Mouse (Mus musculus) kidney, postnatal 25 days (tissue): ENCODE results near the gene Gm26620.

Source experiments
- DNase-seq, 2 experiments: peaks; one replicate each; pipeline ENCODE4 v3.0.0; 2021; ENCODE audit warnings: mixed read lengths in 2 of 2

Gene Gm26620

GRCm38 (mm10) chr1:170884978-170885561 is at the start of gene Gm26620, which contains the start of gene Dusp12:
Gene Gm26620, plus strand, starts transcription at chr1:170885065.
Gene Dusp12, minus strand, starts transcription at chr1:170885540.
- peak; percentile 86 to 93 for DNase-seq

- DNase-seq, result no peak
Observed at GRCm38 (mm10) chr1:170839685-170840084, 45.2 kb upstream of the Gm26620 start.

GRCm38 (mm10) chr1:170844380-170844779 is 40.5 kb upstream of the Gm26620 start:
- peak in 1 of 2 experiments; percentile 5 for DNase-seq

GRCm38 (mm10) chr1:170845448-170846307 is 39.2 kb upstream of the Gm26620 start:
- DNase-seq, result no peak

- DNase-seq, result no peak
Observed at GRCm38 (mm10) chr1:170850007-170850406, 34.9 kb upstream of the Gm26620 start.

GRCm38 (mm10) chr1:170850637-170851624 is 33.9 kb upstream of the Gm26620 start:
- DNase-seq, result no peak

GRCm38 (mm10) chr1:170853604-170854003 is 31.3 kb upstream of the Gm26620 start:
- DNase-seq, result no peak

GRCm38 (mm10) chr1:170855056-170855760 is 29.7 kb upstream of the Gm26620 start:
- DNase-seq, result no peak

GRCm38 (mm10) chr1:170857369-170857768 is 27.5 kb upstream of the Gm26620 start:
- no peak for DNase-seq

GRCm38 (mm10) chr1:170858872-170859271 is 26.0 kb upstream of the Gm26620 start:
- DNase-seq, result no peak

GRCm38 (mm10) chr1:170861671-170862434 is 23.0 kb upstream of the Gm26620 start:
- DNase-seq, result no peak

- no peak for DNase-seq
Observed at GRCm38 (mm10) chr1:170862435-170862717, 22.5 kb upstream of the Gm26620 start.

GRCm38 (mm10) chr1:170863033-170863432 is 21.8 kb upstream of the Gm26620 start:
- no peak for DNase-seq

GRCm38 (mm10) chr1:170864234-170864633 is 20.6 kb upstream of the Gm26620 start:
- DNase-seq, result no peak

GRCm38 (mm10) chr1:170864754-170865153 is 20.1 kb upstream of the Gm26620 start:
- no peak for DNase-seq

GRCm38 (mm10) chr1:170865406-170865805 is 19.5 kb upstream of the Gm26620 start:
- no peak for DNase-seq

GRCm38 (mm10) chr1:170866992-170867690 is 17.7 kb upstream of the Gm26620 start:
- no peak for DNase-seq

- peak; percentile 96 for DNase-seq
Observed at GRCm38 (mm10) chr1:170867691-170868105, 17.2 kb upstream of the Gm26620 start, which contains the start of gene Atf6. Gene Atf6, minus strand, starts transcription at chr1:170867771.

- DNase-seq, result peak; percentile 84 to 85
Observed at GRCm38 (mm10) chr1:170868107-170868904, 16.6 kb upstream of the Gm26620 start.

- DNase-seq, result no peak
Observed at GRCm38 (mm10) chr1:170868905-170869283, 16.0 kb upstream of the Gm26620 start.
